Mouse (Mus musculus) left cerebral cortex, adult 11 months (tissue): ENCODE data around the gene Gm9964.

ENCODE experiments used
- DNase-seq: peaks from one replicate; pipeline ENCODE4 v3.0.0; 2022; ENCODE audit warnings: low spot score

Gm9964 gene

GRCm38 (mm10) chr11:79253542-79254390 is 42.9 kb downstream of the Gm9964 start:
- no peak for DNase-seq

- DNase-seq: no peak
Measured at GRCm38 (mm10) chr11:79252881-79253541, 43.7 kb downstream of the Gm9964 start.
